Mouse (Mus musculus): ENCODE results near the gene H2-Q10.
"Not testable (repeated sequence)": the region's sequence is repeated elsewhere in the genome, so short reads cannot be mapped to it uniquely, and the experiment has no call there.

DNA sequence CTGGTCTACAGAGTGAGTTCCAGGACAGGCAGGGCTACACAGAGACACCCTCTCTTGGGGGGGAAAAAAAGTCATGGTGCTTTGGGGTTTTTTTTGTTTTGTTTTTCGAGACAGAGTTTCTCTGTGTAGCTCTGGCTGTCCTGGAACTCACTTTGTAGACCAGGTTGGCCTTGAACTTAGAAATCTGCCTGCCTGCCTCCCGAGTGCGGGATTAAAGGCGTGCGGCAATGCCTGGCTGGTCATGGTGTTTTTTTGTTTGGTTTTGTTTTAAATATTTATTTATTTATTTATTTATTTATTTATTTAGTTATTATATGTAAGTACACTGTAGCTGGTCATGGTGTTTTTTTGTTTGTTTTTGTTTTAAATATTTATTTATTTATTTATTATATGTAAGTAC lies 47.5 kb upstream of the H2-Q10 start:
- TF ChIP-seq CTCF (conservative IDR thresholded peaks at IDR 0.05; ENCODE audit: insufficient read depth, insufficient read length, low read depth, low read length); POLR2A (IDR thresholded peaks at IDR 0.05; ENCODE audit: low read depth, low read length): not testable (repeated sequence)

All from kidney, adult 2 months (tissue).